Mouse (Mus musculus) midbrain, embryonic 11.5 days (tissue): ENCODE results near the gene Nphs1. TPM values are rescaled to one million over a fixed set of nuclear protein-coding genes. Genes with fewer than 3 reads are reported as not detected.

Source experiments
- ATAC-seq: fragments of 200-750 bp; cut with Nextera tagmentation; 2 replicates; pipeline ENCODE4 v1.8.0; 2017; ENCODE audit warnings: moderate TSS enrichment, moderate library complexity; ENCODE audit not compliant: low FRiP score
- DNase-seq: peaks from one replicate; pipeline ENCODE4 v3.0.0; 2015; ENCODE audit warnings: low spot score; ENCODE audit errors: missing footprints
- H3K27ac ChIP-seq: fragments of 300-500 bp; sonication (generic); 2 replicates; pipeline ENCODE4 v1.5.1; 2014; ENCODE audit warnings: low read depth, low read length
- H3K27me3 ChIP-seq: fragments of 300-500 bp; sonication (generic); 2 replicates; pipeline ENCODE4 v1.6.1; 2014; ENCODE audit warnings: mild to moderate bottlenecking, low read length, moderate library complexity, mixed read lengths; ENCODE audit not compliant: control insufficient read depth, insufficient read depth
- H3K36me3 ChIP-seq: fragments of 300-500 bp; sonication (generic); 2 replicates; pipeline ENCODE4 v1.6.1; 2014; ENCODE audit warnings: mild to moderate bottlenecking, low read length, moderate library complexity, mixed read lengths; ENCODE audit not compliant: control insufficient read depth, insufficient read depth
- H3K4me1 ChIP-seq: fragments of 300-500 bp; sonication (generic); 2 replicates; pipeline ENCODE4 v1.6.1; 2014; ENCODE audit warnings: low read length; ENCODE audit not compliant: control insufficient read depth, insufficient read depth
- H3K4me2 ChIP-seq: fragments of 300-500 bp; sonication (generic); 2 replicates; pipeline ENCODE4 v1.6.1; 2014; ENCODE audit warnings: mild to moderate bottlenecking, moderate library complexity
- H3K4me3 ChIP-seq: fragments of 300-500 bp; sonication (generic); 2 replicates; pipeline ENCODE4 v1.5.1; 2014; ENCODE audit warnings: low read depth, low read length
- H3K9ac ChIP-seq: fragments of 300-500 bp; sonication (generic); 2 replicates; pipeline ENCODE4 v1.6.1; 2014; ENCODE audit warnings: low read length
- H3K9me3 ChIP-seq: fragments of 300-500 bp; sonication (generic); 2 replicates; pipeline ENCODE4 v1.6.1; 2016; ENCODE audit warnings: low read length; ENCODE audit not compliant: control insufficient read depth
- WGBS: fragments of 180-500 bp; shearing (Covaris S2); extraction: QIAGEN DNeasy Blood & Tissue Kit; methylation state at CpG from one replicate; pipeline ENCODE4 v1.1.7; 2014; 5-methylcytosine and 5-hydroxymethylcytosine counted together
- polyA plus RNA-seq: library from polyadenylated mRNA; unstranded; fragments of >200 nt; fragmentation: Nextera tagmentation; extraction: Ambion mirVana; gene quantifications from 2 replicates; pipeline ENCODE4 v1.2.1, GENCODE M21; 2014

Gene Nphs1
- polyA plus RNA-seq, 1 experiment from 2014 or later: not detected

DNA sequence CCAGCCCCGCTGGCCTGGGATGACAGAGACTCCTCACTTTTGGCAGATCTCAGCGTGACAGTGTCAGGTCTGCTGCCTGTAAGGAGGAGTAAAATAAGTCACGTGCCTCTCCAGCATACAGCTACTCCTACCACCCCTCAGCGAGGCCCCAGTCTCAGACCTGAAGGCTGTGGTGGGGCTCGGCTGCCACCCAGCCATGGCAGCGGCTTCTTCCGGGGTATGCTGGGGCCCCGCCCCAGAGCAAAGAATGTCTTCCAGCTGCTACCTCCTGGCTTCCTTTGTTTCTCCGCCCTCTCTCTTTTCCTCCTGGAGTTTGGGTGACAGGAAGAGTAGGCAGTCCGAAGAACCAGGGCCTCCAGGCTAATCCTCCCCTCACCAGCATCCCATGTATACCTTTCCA, 67.8 kb downstream of the Nphs1 start:
- DNase-seq (no peak), ATAC-seq (no peak)
- H3K4me3 ChIP-seq: no peak overlapping the region
- H3K36me3 ChIP-seq: peaks cover 49% of the 10 kb centered on the region
- no peaks in the 10 kb centered on the region for H3K4me1 ChIP-seq
- H3K4me2 ChIP-seq: no peak overlapping the region
- no peak overlapping the region for H3K27ac ChIP-seq
- no peaks in the 10 kb centered on the region for H3K27me3 ChIP-seq
- WGBS: 38% methylated on average over 10 of the region's 10 CpGs
- no peak overlapping the region for H3K9ac ChIP-seq
- H3K9me3 ChIP-seq: no peaks in the 10 kb centered on the region

- Histone ChIP-seq H3K9ac (no peak overlapping the region), H3K4me1 (no peaks in the 10 kb centered on the region), H3K27ac (no peak overlapping the region), H3K36me3 (peaks cover 49% of the 10 kb centered on the region), H3K27me3 (no peaks in the 10 kb centered on the region), H3K4me2 (no peak overlapping the region), H3K4me3 (no peak overlapping the region), H3K9me3 (no peaks in the 10 kb centered on the region)
- DNase-seq (no peak), ATAC-seq (no peak; the same call in 1 of the 2 replicates)
- WGBS: 23% methylated on average over 17 of the region's 17 CpGs
These were observed 68.3 kb downstream of the Nphs1 start for GRCm38 (mm10) chr7:30526399-30526798.

DNA sequence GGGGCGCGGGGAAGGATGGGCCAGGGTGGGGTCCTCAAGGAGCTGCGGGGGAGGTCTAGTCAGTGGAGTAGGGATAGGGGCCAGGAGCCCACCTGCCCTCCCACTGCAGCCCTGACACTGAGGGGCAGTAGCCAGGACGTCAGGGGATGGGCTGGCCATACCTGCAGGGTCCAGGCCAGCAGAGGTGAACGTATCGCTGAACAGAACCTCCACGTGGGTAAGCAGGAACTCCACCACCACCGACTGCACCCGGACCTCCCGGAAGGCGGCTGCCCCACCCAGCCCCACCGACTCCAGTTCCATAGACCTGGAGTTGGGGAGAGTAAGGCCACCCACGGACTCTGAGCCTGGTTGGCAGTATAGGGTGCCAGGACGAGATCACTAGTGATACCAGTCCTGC, 68.9 kb downstream of the Nphs1 start:
- H3K4me2 ChIP-seq: no peak overlapping the region
- no peaks in the 10 kb centered on the region for H3K9me3 ChIP-seq
- peaks cover 2% of the 10 kb centered on the region for H3K4me1 ChIP-seq
- no peak overlapping the region for H3K27ac ChIP-seq
- H3K4me3 ChIP-seq: no peak overlapping the region
- no peaks in the 10 kb centered on the region for H3K27me3 ChIP-seq
- DNase-seq: no peak
- H3K36me3 ChIP-seq: peaks cover 53% of the 10 kb centered on the region
- ATAC-seq: no peak
- WGBS: 72% methylated on average over 14 of the region's 14 CpGs
- no peak overlapping the region for H3K9ac ChIP-seq

GRCm38 (mm10) chr7:30531291-30531815, 73.2 kb downstream of the Nphs1 start:
- no peak overlapping the region for H3K27ac ChIP-seq
- no peak overlapping the region for H3K4me2 ChIP-seq

GRCm38 (mm10) chr7:30532931-30533330, 74.8 kb downstream of the Nphs1 start:
- Histone ChIP-seq H3K4me2 (peak overlapping the region; percentile 91), H3K27me3 (no peaks in the 10 kb centered on the region), H3K4me1 (peaks cover 26% of the 10 kb centered on the region), H3K36me3 (peaks cover 23% of the 10 kb centered on the region), H3K9ac (peak overlapping the region; percentile 82), H3K27ac (no peak overlapping the region), H3K9me3 (no peaks in the 10 kb centered on the region), H3K4me3 (peak overlapping the region; percentile 49)
- ATAC-seq (no peak), DNase-seq (no peak)
- WGBS: 17% methylated on average over 8 of the region's 8 CpGs

More at GRCm38 (mm10) chr7:30531291-30531815, 73.2 kb downstream of the Nphs1 start:
- H3K36me3 ChIP-seq: peaks cover 32% of the 10 kb centered on the region
- H3K9ac ChIP-seq: no peak overlapping the region
- no peak overlapping the region for H3K4me3 ChIP-seq
- DNase-seq (no peak), ATAC-seq (no peak)
- H3K27me3 ChIP-seq: no peaks in the 10 kb centered on the region
- WGBS: 90% methylated on average over 9 of the region's 9 CpGs
- no peaks in the 10 kb centered on the region for H3K9me3 ChIP-seq
- peaks cover 26% of the 10 kb centered on the region for H3K4me1 ChIP-seq

DNA sequence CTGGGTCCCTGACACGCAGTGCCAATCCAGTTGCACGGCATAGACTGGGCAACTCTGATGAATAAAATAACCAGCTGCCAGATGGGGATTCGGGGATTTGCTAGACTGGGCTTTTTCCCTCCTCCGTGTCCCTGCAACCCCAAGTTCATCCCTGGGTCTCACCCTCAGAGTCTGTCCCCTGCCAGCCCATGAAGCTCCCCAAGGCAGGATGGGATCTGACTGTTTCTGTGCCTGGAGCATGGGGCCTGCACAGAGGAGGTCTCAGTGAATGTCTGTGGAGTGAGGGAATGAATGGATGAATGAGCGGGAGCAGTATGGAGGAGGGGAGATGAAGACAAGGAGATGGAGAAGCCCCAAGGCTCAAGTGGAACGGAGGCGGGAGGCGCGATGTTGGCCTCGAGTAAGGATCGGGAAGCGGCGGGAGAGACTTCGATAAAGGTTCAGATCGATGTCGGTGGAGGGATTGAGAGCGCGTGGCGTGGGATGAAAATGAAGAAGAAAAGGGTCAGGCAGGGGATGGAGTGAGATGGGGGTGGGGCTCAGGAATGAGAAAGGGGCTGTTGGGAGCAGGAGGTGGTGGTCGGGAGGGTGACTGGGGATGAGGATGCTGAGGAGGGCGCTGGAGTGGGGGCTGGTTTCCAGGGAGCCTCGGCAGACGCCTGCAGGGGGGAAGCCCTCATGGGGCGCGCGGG, 76.0 kb downstream of the Nphs1 start:
- Histone ChIP-seq H3K9ac (peak overlapping the region; percentile 82), H3K27ac (peak overlapping the region; percentile 20), H3K4me1 (peaks cover 26% of the 10 kb centered on the region), H3K9me3 (no peaks in the 10 kb centered on the region), H3K36me3 (peaks cover 15% of the 10 kb centered on the region), H3K27me3 (no peaks in the 10 kb centered on the region), H3K4me3 (peak overlapping the region; percentile 49), H3K4me2 (peak overlapping the region; percentile 91)
- ATAC-seq: peak; percentile 49
- peak; percentile 95 for DNase-seq
- 6% methylated on average over 25 of the region's 26 CpGs for WGBS

DNA sequence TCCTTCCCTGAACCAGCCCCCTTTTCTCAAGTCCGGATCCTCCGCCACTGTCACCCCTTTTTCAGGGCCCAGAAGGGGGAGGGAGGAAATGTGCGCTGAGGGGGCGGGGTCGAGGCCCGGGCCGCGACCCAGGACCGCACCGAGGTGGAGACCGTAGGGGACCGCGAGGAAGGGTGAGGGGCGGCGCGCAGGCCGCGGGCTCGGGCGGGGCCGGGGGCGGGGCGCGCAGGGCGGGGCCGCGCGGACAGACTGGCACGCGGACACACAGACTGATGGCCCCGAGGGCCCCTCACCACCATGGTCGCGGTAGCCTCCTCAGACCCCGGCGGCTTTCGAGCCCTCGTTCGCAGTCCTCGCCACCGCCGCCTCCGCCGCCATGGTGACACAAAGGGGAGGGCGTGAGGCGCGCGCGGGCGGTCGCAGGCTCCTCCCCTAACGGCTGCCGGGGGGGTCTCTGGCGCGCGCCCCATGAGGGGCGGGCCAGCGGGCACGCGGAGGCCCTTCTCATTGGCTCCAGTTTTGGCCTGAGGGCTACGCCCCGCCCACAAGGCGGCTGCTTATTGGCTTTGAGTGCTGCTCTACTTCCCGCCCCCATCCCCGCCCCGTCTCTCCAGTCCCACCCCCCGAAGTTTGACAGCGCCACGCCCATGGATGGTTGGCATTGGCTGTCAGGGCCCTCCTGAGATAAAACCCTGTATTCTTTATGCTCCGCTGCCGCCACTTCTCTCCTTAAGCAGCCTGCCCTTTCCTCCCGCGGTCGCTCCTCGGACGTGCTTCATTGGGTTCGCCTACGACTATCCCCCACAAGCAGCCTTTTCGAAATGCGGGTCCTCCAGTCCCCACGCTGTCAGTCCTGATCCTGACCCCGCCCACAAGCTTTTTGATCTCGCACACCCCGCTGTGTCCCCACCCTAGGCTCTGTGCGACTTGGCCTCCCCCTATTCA, 76.8 kb downstream of the Nphs1 start, which contains the start of gene Arhgap33:
TSS of gene Arhgap33 (minus strand) at position 428 of the 945 bp plus-strand sequence.
- H3K36me3 ChIP-seq: peaks cover 14% of the 10 kb centered on the region
- peak within 1 kb of the TSS; percentile 91 for H3K4me2 ChIP-seq

More for the DNA sequence above, 76.8 kb downstream of the Nphs1 start, which contains the start of gene Arhgap33:
- H3K9ac ChIP-seq: peak within 1 kb of the TSS; percentile 82
- H3K4me3 ChIP-seq: peak within 1 kb of the TSS; percentile 49
- ATAC-seq (peak; percentile 94), DNase-seq (peak; percentile 100)
- no peaks in the 10 kb centered on the region for H3K27me3 ChIP-seq
- H3K4me1 ChIP-seq: peaks cover 26% of the 10 kb centered on the region
- no peaks in the 10 kb centered on the region for H3K9me3 ChIP-seq
- under 1% methylated on average over 72 of the region's 84 CpGs for WGBS
- H3K27ac ChIP-seq: peak within 1 kb of the TSS; percentile 67
